Mouse (Mus musculus): ENCODE measurements around the gene Sash1.

DNA sequence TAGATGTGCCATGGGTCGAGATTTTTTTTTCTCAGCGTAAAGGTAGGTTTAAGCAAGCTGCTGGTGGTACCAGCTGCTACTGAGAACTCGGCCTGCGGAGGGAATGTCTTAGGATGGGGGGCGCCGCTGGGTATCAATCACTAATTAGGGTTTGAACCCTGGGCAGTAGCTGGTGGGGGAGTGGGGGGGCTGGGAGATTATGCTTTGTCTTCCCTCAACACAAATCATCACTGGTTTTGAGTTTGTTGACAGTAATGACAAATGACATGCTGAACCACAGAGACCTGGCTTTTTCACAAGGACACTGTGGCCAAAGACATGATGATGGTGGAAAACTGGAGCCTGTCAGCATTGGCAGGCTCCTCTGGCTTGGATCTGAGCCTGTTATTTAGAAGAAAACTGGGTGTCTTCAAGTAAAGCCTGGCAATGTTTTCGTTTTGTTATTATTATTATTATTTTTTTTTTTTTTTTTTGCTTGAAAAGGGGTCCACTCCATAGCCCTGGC, 191.8 kb downstream of the Sash1 start:
- TF ChIP-seq CTCF (IDR thresholded peaks at IDR 0.05; ENCODE audit: extremely low read depth, insufficient read length, insufficient replicate concordance, low read depth, low read length), result no peak
- TF ChIP-seq POLR2A (IDR thresholded peaks at IDR 0.05; ENCODE audit: low read depth, low read length), result no peak

All from small intestine, adult 2 months (tissue).